Mouse (Mus musculus) common myeloid progenitor, adult 5-6 weeks (primary cell): Measurements from ENCODE around the gene Luc7l2. TPM values are rescaled to one million over a fixed set of nuclear protein-coding genes. Genes with fewer than 3 reads are reported as not detected.

Experiments
- ATAC-seq: replicated peaks from 2 replicates; pipeline ENCODE4 v1.8.0; 2016; ENCODE audit warnings: low read depth, mild to moderate bottlenecking, moderate TSS enrichment, inconsistent platforms; ENCODE audit not compliant: poor library complexity, severe bottlenecking
- total RNA-seq: library from RNA; stranded (forward); fragments of 200-1000, 187-1606 nt; gene quantifications from 2 replicates; pipeline ENCODE4 v1.2.3, GENCODE M21; 2017

The Luc7l2 gene
- total RNA-seq, 1 experiment from 2014 or later, result 303 TPM

DNA sequence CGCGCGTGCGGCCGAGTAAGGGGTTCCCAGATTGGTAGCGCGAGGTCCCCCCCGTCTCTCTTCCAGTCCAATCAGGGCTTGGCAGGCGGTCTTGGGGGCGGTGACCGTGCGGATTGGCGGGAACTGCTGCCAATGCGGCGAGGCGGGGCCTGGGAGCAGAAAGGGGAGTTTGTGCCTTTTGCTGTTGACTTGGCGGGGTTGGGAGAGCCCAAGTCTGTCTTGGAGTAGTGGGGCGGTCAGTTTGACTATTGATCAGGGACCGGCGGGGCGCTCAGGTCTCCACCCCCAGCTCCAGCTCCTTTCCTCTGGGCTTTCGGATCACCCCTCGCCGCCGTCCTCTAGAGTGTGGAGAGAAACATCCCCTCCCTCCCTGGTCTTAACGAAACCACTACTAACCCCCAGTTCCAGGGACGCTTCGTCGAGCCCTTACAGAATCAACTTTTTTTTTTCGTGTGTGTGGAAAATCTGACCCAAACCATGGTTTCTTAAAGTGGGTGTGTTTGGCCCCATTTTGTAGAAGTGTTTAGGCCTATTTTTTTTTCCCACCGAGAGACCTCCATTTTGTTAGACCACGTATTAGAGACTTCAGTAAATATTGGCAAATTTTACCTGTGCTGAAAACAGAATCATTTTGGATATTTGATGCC is 978 bp downstream of the Luc7l2 start:
- ATAC-seq, result peak; percentile 82

DNA sequence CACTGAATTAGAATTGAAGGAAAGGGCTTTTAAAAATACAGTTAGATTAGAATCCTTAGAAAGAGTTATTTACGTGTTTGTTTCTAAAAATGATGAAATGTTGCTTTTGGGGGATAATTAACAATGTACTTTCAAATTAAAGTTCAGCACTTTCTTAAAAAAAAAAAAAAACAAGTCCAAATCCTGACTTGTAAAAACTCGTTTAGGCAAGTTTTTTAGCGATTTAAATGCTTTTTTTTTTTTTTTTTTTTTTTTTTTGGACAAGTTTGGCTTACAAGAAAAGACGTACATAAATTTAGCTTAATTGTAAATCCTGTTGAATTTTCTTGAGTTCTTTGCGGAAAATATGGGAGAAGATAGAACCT is 1.5 kb downstream of the Luc7l2 start:
- no peak for ATAC-seq

DNA sequence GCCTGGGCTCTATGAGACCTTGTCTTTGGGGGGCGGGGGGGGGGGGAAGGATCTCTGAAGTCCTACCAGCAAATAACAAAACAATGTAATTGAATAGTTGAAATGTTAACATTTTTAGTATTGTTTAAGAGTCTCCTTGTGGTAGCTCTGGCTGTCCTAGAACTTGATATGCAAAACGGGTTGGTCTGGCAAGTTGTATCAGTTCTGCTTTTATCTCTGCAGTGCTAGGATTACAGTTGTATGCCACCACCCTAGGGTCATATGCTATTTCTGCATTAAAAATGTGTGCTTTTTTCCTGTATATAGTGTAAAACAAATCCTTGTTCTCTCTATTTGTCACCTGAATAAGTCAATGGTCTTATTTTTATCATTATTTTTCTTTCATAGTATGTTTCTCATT is 25.0 kb downstream of the Luc7l2 start:
- ATAC-seq, result no peak

DNA sequence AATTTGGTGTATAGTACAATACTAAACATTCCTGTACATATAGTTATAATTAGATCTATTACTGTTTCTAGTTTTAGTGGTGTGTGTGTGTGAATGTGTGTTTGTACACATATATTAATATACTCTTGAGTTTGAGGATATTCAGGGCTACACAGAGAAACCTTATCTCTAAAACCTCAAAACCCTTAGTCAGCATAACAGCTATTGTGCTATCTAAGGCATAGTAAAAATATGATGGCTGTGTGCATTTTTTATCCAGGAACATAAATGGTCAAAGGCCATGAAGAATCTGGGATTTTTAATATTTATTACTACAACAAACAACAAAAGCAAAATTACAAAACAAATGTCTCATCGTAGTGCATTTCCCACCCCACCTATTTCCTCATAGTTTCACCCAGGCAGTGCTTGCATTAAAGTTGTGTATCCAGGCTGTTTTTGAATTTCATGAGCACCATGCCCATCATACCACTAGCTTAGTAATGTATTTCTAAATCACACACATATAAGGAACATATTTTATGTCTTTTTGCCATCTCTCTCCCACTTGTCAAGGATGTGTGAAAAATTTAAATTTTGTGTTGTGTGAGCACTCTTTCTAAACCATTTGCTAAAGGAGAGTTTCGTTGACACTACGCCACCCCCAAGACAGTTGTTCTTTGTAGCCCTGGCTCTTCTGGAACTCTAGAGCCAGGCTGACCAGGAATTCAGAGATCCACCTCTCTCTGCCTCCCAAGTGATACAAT is 29.2 kb downstream of the Luc7l2 start:
- ATAC-seq, result no peak

DNA sequence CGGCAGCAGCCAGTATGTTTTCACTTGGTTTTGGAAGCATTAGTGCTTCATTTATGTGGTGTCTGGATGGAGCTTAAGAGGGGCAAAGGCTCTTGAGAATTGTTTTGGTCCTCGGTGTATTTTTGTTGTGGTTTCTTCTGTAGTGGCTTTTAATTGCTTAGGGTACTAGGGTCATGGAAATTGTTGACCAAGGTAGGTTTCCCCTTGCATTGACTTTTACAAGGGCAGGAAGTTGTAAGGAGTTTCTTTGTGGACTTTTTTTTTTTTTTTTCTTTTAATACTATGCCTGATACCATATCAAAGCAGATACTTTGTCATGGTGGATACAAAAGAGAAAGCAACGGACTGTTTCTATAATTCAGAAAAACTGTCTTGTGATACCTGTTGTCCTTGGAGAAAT is 30.6 kb downstream of the Luc7l2 start:
- no peak for ATAC-seq

DNA sequence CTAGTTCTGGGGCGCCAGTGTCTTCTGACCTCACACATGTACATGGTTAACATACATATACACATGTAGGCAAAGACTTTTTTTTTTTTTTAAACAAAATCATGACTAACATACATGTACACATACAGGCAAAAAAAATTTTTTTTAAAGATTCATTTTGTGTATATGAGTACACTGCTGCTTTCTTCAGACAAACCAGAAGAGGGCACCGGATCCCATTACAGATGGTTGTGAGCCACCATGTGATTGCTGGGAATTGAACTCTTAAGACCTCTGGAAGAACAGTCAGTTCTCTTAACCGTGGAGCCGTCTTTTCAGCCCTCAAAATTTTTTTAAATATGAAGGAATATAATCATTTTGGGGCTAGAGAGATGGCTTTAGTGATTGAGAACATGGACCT is 46.3 kb downstream of the Luc7l2 start:
- no peak for ATAC-seq

DNA sequence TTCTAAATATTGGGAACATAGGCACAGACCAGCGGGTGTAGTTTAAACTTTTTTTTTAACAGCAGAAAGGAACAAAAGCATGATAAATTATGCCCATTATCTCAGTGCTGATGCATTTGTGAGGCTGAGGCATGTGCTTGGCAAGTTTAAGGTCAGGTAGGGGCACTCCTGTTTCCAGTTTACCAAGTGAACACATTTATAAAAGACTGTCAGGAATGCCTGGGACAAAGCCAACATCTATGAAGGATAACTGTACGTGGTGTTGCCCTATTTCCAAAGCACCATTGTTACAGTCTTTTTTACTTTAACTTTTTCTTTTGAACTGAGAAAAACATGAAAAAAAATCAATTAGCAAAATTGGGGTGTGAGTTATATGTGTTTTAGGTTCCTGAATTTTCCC is 58.8 kb downstream of the Luc7l2 start:
- no peak for ATAC-seq

DNA sequence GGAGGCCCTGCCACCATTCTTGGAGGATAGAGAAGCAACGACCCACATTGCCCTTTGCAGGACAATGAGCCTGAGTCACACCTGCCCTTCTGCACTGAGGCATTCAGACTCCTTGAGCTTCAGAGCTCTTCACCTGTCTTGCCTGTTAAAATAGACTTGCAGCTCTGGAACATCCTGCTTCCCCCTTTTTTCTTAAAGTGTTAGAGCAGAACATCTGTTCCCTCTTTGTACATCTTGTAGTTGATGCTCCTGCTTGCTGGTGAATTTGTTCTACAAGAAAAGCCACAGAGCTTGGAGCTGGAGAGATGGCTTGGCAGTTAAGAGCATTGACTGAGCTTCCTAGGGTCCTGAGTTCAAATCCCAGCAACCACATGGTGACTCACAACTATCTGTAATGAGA is 71.3 kb downstream of the Luc7l2 start:
- no peak for ATAC-seq

DNA sequence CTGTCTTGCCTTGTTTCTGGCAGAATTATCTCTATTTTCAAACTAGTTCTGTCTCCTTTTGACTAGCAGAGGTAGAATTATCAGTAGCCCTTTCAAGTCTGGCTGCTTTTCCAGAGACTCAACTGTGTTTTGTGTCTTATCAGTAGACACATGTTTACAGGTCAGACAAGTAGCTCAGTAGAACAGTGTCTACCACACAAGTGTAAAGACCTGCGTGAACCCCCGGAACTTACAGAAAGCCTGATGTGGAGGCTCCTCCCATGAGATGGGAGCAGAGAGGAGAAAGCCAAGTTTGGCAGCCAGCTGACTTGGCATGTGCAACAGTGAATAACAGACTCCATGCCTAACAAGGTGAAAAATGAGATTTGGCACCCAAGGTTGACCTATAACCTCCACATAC is 72.3 kb downstream of the Luc7l2 start:
- peak; percentile 64; the same call in 1 of the 2 replicates for ATAC-seq

DNA sequence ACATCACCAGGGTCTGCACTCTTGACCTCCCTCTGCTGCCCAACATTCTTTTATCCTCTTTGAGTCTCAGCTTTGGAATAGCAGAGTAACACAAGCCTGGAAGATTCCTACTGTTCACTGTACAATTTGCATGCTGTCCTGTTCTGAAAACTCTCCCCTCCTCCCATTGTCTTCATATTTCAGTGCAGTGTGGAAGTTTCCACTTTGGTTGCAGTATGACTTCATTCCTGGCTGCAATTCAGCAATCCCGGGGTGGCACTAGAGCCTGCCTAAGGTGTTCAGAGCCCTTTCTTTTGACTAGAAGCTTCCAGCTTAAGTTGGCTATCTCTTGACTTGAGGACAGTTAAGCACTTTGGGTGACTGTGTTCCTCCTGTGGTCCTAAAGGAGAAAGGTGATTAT is 73.3 kb downstream of the Luc7l2 start:
- ATAC-seq, result no peak

DNA sequence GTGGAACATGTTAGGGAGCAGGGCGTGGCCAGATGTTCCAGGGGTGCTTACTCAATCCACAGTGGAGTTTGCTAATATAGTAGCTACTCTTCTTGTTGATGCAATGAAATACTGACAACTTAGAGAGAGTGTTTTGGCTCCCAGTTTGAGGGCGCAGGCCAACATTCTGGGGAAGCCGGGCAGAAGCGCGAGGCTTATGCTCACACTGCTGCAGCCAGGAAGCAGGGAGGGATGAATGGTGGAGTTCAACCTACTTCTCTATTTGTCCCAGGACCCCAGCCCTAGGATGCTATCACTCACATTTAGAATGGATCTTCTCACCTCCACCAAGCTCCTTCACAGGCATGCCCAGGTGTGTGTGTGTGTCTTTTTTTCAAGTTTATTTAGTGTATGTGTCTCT is 75.0 kb downstream of the Luc7l2 start:
- ATAC-seq, result no peak

DNA sequence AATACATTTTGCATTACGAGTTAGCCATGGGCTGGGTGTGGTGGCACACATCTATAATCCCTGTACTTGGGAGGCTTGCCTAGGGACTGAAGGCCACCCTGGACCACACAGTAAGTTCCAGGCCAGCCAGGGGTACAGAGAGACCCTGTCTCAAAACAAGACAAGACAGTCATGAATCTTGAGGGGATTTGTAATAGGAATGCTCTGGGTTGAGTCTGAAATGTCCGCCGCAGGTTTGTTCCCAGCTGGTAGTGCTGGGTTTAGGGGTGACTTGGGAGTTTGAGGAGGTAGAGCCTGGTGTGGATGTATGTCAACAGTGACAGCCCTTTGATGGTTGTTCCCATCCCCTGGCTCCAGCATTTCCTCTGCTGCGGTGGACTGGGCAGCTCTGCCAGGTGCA is 75.9 kb downstream of the Luc7l2 start:
- no peak for ATAC-seq

DNA sequence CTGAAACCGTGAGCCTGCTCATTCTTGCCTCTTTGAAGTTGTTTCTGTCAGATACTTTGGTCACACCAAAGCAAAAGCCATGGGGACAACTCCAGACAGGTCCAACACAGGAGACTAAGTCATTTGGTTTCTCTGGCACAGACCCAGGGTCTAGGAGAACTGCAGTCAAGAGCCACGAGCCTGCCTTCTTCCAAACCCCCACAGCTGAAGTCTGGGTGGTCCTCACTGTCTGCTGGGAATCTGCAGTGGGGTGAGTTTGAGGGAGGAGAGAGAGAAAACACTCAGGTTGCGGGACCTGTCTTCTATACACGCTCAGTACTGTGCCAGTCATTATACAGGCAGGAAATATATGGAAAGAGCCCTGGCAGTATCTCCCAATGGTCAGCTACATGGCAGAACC is 76.4 kb downstream of the Luc7l2 start:
- ATAC-seq, result no peak

DNA sequence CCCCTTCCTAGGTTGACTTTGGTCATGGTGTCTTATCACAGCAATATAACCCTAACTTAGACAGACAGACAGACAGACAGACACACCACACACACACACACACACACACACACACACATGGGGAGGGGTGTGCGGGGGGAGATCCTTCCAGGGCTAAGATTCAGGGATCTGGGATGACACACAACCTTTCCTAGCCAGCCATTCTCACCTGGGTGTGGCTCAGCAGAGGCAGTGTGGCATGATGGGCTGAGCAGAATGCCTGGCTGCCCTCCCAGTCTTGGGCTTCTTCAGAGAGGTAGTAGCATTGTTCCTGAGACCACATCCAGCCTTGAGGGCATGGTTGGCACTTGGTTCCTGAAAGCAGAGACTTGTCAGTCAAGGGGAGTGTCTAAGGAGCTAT is 78.4 kb downstream of the Luc7l2 start:
- ATAC-seq, result no peak

DNA sequence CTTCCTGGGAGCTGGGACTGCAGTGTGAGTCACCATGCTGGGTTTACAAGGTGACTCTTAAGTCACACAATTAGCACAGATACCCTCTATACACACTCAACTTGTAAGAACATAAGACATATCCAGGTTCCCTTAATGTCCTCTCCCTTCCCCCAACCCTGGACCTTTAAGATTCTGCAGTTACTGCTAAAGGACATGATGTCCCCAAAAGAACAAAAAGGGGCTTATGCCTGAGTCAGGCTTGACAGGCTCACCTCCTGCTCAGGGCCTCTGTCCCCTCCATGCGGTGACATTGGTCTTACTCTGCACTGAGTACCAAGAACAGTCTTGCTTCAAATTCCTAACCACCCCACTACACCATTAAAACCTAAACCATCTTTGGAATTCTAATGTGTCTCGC is 81.7 kb downstream of the Luc7l2 start:
- ATAC-seq, result no peak

DNA sequence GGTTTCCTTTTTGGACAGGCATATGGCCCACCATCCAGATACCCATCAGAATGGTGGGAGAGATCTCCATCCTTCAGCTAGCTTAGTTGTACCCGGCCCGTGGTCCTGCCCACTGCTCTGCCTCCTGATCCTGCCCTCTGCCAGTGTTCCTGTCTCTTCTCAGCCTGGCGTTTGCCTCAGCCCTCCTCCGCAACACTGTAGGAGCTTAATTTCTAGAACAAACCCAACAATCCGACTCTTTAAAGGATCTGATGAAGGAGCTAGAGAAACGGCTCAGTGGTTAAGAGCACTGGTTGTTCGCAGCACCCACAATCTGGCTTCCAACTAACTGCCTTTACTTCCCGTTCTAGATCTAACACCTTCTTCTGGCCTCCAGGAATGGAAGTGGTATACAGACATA is 83.3 kb downstream of the Luc7l2 start:
- ATAC-seq, result no peak

DNA sequence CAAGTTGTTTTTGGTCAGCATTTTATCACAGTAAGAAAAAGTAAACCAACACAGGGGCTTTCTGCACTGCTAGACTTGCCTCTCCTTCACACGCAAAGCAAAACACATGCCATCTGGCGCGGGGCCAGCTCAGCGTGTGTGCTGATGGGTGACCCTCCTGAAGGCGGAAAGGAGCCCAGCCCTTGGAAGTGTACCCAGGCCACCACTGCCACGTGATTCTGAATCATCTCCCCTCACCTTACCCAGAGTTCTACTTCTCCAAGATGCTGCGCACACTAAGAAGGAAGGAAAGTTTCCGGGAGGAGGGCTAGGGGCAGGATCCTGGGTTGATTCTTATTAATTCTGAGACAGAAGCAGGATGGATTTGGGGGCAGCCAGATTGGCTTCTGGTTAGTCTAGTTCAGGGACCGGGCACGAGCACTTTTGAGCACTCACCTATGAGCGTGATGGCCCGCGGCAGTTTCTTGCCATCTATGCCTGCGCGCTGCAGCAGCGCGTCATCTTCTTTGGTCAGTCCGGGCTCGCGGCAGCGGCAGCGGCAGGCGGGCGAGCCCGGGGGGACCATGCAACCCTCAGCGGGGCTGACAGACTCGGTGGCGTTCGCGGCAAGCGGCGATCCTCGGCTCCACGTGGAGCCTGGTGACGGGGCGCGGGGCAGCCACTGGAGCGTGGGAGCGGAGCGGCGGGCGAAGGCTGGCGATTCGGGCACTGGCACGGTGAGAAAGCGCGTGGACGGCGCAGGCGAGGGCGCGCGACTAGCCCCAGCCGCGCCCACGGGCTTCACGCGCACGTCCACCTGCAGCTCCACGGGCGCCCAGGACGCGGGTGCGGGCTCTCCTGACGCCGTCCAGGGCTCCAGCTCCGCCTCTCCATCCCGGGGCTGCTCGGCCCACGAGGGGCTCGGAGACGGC is 85.1 kb downstream of the Luc7l2 start:
- ATAC-seq, result 0 out of 2 replicates have a peak, but pooled peaks have one; percentile 20

DNA sequence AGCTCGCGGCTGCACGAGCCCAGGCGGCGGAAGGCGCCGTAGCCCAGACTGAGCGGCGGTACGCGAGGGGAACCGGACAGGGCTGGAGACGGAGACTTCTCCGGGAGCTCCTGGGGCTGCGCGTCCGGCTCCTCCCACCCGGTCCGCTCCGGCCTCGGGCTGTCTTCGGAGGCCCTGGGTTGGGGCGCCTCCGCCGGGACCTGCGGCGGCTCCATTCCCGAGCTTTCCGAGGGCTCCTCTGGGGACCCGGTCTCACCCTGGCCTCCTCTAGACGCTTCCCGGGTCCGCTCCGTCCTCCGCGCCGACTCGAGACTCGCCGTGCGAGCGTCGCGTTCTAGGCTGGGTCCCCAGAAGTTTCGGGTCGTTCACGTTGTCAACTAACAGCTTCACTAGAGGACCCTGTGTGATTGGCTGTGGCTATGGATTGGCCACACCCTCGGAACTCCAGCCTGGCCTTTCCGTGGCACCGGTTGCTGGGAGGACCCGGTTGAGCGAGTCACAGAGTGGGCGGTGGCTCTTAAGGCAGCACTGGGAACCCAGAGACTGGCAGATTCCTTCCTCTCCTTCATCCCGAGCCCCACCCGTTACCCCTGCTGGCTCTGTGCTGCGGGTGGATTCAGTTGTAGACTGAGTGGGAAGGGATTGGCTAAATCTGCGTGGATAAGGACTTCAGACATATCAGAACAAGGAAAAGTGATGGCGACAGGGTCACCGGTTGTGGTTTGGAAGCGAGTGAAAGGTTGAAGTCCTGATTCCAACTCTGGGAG is 85.9 kb downstream of the Luc7l2 start, which contains the start of gene Klrg2:
TSS of gene Klrg2 (minus strand) at position 391 of the 767 bp plus-strand sequence.
- peak; percentile 30 for ATAC-seq

DNA sequence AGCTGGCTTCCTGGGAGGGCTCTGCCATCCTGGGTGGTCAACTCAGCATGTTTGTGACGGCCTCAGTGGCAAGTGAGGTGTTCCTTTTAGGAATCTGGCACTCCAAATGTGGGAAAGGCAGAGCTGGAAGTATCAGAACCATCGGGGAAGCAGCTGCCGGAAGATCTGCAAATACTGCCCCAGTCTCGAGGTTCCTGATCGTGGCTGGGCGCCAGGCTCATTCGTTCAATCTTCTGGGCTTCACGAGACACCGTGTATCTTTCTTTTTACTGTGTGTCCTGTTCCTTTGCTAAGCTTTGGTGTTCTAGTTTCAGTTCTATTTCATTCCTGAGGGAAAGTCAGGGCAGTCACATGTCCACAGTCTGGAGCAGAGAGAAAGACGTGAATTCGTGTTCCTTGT is 89.3 kb downstream of the Luc7l2 start:
- no peak for ATAC-seq

DNA sequence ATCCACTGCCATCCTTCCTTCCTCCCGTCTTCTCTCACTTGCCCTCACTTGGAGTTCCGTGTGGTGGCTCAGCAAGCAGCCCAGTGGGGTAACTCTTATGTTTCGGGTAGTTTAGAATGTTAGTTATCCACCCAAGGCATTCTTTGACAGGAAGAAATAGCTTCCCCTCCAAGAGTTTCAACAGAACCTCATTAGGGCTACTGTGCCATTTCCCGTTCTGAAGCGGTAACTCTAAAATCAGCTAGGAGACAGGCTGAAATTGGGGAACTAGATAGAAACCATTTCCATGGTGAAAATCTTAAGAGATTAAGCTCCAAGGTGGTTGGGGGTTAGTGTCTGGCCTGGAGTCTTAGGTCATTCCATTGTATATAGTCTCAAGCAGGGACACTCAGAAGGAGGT is 90.1 kb downstream of the Luc7l2 start:
- ATAC-seq, result peak; percentile 51
